Mouse (Mus musculus): ENCODE data around the gene Gm45808.
"Not testable (repeated sequence)": the region's sequence is repeated elsewhere in the genome, so short reads cannot be mapped to it uniquely, and the experiment has no call there.

Gm45808 gene

DNA sequence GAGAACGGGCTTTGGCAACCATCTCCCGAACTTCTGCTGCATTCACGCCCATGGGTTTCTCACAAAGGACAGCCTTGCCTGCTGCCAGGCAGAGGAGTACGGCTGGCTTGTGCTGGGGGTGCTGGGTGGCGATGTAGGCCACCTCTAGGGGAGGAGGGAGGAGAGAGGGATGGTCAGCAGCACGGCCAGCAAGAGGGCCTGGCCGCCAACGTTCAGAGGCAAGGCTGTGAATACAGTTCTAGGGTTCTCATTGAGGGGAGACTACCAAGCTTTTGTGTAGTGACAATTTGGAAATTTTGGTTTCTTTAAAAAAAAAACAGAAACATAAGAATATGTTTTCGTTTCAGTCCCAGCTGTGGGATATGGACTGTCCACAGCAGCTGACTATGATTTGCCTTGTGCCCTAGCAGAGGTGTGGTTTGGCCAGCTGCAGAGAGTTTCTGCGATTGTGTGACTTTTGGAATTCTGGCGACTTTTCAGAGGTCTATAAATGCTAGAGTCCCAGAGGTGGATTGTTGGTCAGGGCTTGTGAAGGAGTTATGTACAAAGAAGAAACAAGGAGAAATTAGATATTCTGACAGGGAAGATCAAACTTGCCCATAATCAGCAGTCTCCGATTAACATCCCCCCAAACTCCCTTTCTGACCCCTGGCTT is at the start of gene Gm45808:
Gm45808 (minus strand) TSS at position 51 of the 655 bp plus-strand sequence.
- DNase-seq (ENCODE audit: low spot score in 2 of 2): no peak

DNA sequence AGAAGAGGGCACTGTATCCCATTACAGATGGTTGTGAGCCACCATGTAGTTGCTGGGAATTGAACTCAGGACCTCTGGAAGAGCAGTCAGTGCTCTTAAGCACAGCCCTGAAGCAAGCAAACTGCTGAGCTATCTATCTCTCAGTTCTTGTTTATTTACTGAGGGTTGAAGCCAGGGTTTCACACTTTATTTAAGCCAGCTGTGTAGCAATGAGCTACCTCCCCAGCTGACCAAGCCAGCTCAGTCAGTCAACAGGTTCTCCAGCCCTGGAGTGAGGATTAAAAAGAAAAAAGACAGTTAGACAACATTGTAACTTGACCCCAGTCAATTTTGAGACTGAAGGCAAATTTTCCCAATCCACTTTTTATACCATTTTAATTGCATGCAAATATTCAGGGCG is 49.1 kb upstream of the Gm45808 start:
- DNase-seq (ENCODE audit: low spot score in 2 of 2): no peak

- DNase-seq (ENCODE audit: low spot score in 2 of 2): no peak
Measured at GRCm38 (mm10) chr7:45530643-45531042, 44.0 kb upstream of the Gm45808 start.

DNA sequence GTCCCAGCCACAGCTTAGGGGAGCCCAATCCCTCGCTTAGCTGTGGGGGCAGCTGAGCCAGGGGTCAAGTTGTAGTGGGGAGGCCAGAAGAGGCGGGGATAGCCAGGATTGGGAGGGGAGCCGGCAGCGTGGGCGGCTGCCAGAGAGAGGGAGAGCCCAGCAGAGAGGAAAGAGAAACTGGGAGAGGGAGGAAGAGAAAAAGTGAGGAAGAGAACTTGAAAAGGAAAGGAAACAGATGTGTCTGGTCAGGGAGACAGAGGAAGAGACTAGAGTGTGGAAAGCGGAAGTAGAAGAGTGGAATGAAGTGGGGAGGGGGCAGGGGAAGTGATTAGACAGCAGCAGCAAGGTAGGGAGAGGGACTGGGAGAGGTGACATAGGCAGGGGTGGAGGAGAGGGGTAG is 42.9 kb upstream of the Gm45808 start:
- no peak for DNase-seq (ENCODE audit: low spot score in 2 of 2)

GRCm38 (mm10) chr7:45527169-45527568 is 40.6 kb upstream of the Gm45808 start:
- not testable (repeated sequence) for DNase-seq (ENCODE audit: low spot score in 2 of 2)

- DNase-seq (ENCODE audit: low spot score in 2 of 2): peak in 1 of 2 experiments; percentile 35
Measured at GRCm38 (mm10) chr7:45526474-45527120, 40.0 kb upstream of the Gm45808 start.

- DNase-seq (ENCODE audit: low spot score in 2 of 2): peak; percentile 89 to 92
Measured at GRCm38 (mm10) chr7:45525809-45526473, 39.3 kb upstream of the Gm45808 start, which contains the start of the genes Ppp1r15a and Plekha4. Ppp1r15a (minus strand) TSS chr7:45526268. Plekha4 (plus strand) TSS chr7:45526330.

- DNase-seq (ENCODE audit: low spot score in 2 of 2): no peak
Measured at GRCm38 (mm10) chr7:45524841-45525621, 38.4 kb upstream of the Gm45808 start.

DNA sequence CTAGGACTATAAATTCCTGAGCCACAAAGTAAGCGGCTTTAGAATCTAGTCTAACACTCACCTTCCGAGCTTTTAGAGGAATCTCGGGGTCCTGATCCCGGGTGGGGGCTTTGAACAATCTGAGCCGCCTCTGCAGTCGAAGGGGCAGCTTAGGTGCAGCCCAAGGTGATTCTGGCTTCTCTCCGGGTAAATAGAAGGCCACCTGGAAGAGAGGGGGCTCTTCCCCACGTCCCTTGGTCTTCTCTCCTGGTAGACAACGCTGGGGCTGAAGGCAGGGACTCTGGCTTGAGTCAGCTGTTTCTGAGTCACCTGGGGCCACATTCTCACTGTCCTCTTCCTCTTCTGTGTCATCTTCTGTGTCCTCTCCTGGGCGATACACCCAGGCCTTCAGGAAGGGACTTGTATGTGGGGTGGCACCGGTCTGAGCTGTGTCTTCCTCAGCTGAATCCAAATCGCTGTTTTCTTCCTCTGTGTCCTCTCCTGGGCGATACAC is 37.1 kb upstream of the Gm45808 start:
- no peak for DNase-seq (ENCODE audit: low spot score in 2 of 2)

DNA sequence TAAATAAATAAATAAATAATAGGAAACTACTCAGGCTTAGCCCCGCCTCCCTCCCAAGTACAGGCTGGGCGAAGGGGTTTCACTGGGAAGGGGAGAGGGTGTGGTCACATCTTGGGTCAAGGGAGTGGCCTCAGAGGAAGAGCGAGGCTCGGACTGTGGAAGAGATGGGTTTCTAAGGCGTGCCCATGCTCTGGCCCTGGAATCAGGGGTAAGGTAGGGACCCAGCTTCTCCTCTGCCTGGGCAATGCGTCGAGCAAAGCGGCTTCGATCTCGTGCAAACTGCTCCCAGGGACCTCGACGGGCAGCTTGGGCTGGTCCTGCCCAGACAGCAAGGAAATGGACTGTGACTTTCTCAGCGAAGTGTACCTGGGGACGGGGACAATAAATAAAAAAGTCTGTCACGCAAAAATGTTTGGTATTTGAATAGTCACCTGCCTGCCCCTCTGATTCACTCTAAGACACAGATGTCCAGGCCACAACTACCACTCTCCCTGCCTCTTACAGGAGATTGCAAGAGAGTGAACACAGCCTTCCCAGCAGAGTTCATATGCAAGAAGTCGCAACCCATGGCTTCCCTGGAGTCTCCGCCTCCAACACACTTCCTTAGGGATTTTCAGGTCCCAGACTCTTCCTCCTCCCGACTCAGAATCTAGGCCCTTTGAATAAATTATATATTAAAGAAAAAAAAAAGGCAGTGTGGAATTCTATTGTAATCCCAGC is 36.5 kb upstream of the Gm45808 start:
- no peak for DNase-seq (ENCODE audit: low spot score in 2 of 2)

- DNase-seq (ENCODE audit: low spot score in 2 of 2): no peak
Measured at GRCm38 (mm10) chr7:45522194-45522752, 35.7 kb upstream of the Gm45808 start.

- peak; percentile 89 to 92 for DNase-seq (ENCODE audit: low spot score in 2 of 2)
Measured at GRCm38 (mm10) chr7:45521728-45522184, 35.1 kb upstream of the Gm45808 start.

DNA sequence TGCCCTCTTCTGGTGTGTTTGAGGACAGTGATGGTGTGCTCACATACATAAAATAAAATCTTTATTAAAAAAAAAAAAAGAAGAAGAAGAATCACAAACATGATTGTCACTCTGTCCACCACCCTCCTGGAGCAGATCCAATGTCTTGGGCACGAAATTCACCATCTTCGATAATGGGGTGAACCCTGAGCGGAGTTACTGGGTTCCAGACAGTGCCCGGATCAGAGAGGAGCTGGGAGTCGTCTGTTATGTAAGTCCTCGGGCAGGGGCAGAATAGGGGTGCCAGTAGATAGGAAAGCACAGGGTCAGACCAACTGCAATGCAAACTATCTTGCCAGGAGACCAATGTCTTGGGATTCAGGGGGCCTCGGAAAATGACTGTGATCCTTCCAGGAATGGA is 34.0 kb upstream of the Gm45808 start:
- DNase-seq (ENCODE audit: low spot score in 2 of 2): no peak

GRCm38 (mm10) chr7:45519345-45520120 is 32.9 kb upstream of the Gm45808 start:
- peak in 1 of 2 experiments; percentile 60 for DNase-seq (ENCODE audit: low spot score in 2 of 2)

- DNase-seq (ENCODE audit: low spot score in 2 of 2): no peak
Measured at GRCm38 (mm10) chr7:45518618-45519017, 32.0 kb upstream of the Gm45808 start.

GRCm38 (mm10) chr7:45516846-45517245 is 30.2 kb upstream of the Gm45808 start:
- DNase-seq (ENCODE audit: low spot score in 2 of 2): not testable (repeated sequence)

- peak in 1 of 2 experiments; percentile 18 for DNase-seq (ENCODE audit: low spot score in 2 of 2)
Measured at GRCm38 (mm10) chr7:45515436-45515835, 28.8 kb upstream of the Gm45808 start.

- no peak for DNase-seq (ENCODE audit: low spot score in 2 of 2)
Measured at GRCm38 (mm10) chr7:45514411-45514810, 27.8 kb upstream of the Gm45808 start.

GRCm38 (mm10) chr7:45509912-45510787 is 23.5 kb upstream of the Gm45808 start, which contains the start of gene Nucb1:
Nucb1 (minus strand) TSS chr7:45510406.
- DNase-seq (ENCODE audit: low spot score in 2 of 2): peak; percentile 87 to 91
